Mouse (Mus musculus): ENCODE results near the gene Tmem177. TPM values are rescaled to one million over a fixed set of nuclear protein-coding genes. Genes with fewer than 3 reads are reported as not detected.

Tmem177 gene
- polyA plus RNA-seq, 1 experiment from 2014 or later = 8.3 TPM

DNA sequence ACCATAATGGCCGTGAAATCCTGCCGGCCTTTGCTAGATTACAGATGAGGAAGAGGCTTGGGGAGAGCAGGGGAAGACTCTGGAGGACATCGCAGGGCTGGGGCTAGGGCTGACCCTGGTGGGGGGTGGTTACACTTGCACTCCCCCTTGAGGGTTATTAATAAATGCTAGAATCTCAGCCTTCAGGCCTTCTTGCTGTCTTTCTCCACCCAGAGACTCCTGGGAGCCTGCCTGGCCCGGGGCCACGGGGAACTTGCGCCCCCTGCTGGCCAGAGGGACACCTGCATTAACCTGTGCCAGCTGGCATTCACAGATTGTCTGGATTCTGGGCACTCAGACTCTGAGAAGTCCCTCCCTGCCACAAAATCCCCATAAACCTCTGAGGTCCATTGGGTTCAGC, 18.1 kb downstream of the Tmem177 start:
- H3K27me3 ChIP-seq (replicated peaks; ENCODE audit: control insufficient read depth, insufficient read depth, low read length) = no peaks in the 10 kb centered on the region
- no peak overlapping the region for H3K27ac ChIP-seq (ENCODE audit: low read depth)
- H3K4me2 ChIP-seq (ENCODE audit: low read length) = no peak overlapping the region
- no peaks in the 10 kb centered on the region for H3K36me3 ChIP-seq (ENCODE audit: control insufficient read depth, insufficient read depth, low read length)
- WGBS = 36% methylated on average over 6 of the region's 6 CpGs
- H3K9me3 ChIP-seq (ENCODE audit: control insufficient read depth, low read length) = no peaks in the 10 kb centered on the region
- ATAC-seq (replicated peaks; ENCODE audit: low FRiP score, low TSS enrichment, low read depth) (no peak), DNase-seq (ENCODE audit: low spot score) (peak; percentile 83)
- H3K4me3 ChIP-seq (ENCODE audit: low read depth, low read length) = no peak overlapping the region
- H3K4me1 ChIP-seq (replicated peaks; ENCODE audit: control insufficient read depth, insufficient read depth, low read length) = no peaks in the 10 kb centered on the region
- no peak overlapping the region for H3K9ac ChIP-seq (ENCODE audit: low read length)

DNA sequence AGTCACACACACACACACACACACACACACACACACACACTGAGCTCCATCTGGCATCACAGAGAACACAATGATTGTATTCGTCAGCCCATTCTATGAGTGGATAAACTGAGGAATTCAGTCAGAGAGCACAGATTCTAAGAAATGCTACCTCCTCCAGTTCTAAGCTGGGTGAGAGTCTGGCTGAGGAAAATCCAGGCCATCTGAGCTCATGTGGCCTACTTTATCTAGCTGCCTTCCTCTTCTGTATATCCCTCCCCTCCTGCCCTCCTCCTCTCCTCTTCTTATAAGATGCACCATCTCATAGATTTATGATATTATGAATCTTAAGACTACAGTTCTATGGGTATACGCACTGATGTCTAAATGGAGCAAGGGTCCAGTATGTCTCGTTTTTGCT, 19.4 kb downstream of the Tmem177 start:
- Histone ChIP-seq H3K36me3 (ENCODE audit: control insufficient read depth, insufficient read depth, low read length) (no peaks in the 10 kb centered on the region), H3K27ac (ENCODE audit: low read depth) (no peak overlapping the region), H3K4me2 (ENCODE audit: low read length) (no peak overlapping the region), H3K9me3 (ENCODE audit: control insufficient read depth, low read length) (no peaks in the 10 kb centered on the region), H3K9ac (ENCODE audit: low read length) (no peak overlapping the region), H3K27me3 (replicated peaks; ENCODE audit: control insufficient read depth, insufficient read depth, low read length) (no peaks in the 10 kb centered on the region), H3K4me3 (ENCODE audit: low read depth, low read length) (no peak overlapping the region), H3K4me1 (replicated peaks; ENCODE audit: control insufficient read depth, insufficient read depth, low read length) (no peaks in the 10 kb centered on the region)
- 83% methylated on average over 3 of the region's 3 CpGs for WGBS
- DNase-seq (ENCODE audit: low spot score) (no peak), ATAC-seq (replicated peaks; ENCODE audit: low FRiP score, low TSS enrichment, low read depth) (no peak)

DNA sequence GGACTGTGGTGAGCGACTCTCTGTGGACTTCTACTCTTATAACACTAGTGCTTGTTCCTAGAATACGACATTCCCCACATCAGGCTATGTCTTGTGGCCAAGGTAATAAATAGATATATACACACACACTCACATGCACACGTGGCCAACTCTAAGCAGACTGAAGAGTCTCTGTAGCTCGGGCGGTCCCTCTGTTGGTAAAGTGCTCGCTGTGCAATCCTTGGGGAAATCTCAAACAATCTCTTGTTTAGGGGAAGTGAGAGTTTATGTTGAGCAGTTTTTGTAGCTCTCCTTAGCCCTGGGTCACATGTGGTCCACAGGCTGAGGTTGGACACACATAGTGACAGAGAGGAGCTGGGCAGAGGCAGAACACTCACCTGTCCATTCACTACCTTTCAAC, 20.1 kb downstream of the Tmem177 start:
- no peak overlapping the region for H3K4me3 ChIP-seq (ENCODE audit: low read depth, low read length)
- no peak for ATAC-seq (replicated peaks; ENCODE audit: low FRiP score, low TSS enrichment, low read depth)
- H3K36me3 ChIP-seq (ENCODE audit: control insufficient read depth, insufficient read depth, low read length) = no peaks in the 10 kb centered on the region
- no peak overlapping the region for H3K4me2 ChIP-seq (ENCODE audit: low read length)
- H3K4me1 ChIP-seq (replicated peaks; ENCODE audit: control insufficient read depth, insufficient read depth, low read length) = no peaks in the 10 kb centered on the region
- WGBS = 55% methylated on average over 6 of the region's 6 CpGs
- H3K9me3 ChIP-seq (ENCODE audit: control insufficient read depth, low read length) = no peaks in the 10 kb centered on the region
- no peaks in the 10 kb centered on the region for H3K27me3 ChIP-seq (replicated peaks; ENCODE audit: control insufficient read depth, insufficient read depth, low read length)
- no peak overlapping the region for H3K9ac ChIP-seq (ENCODE audit: low read length)
- no peak overlapping the region for H3K27ac ChIP-seq (ENCODE audit: low read depth)
- DNase-seq (ENCODE audit: low spot score) = no peak

DNA sequence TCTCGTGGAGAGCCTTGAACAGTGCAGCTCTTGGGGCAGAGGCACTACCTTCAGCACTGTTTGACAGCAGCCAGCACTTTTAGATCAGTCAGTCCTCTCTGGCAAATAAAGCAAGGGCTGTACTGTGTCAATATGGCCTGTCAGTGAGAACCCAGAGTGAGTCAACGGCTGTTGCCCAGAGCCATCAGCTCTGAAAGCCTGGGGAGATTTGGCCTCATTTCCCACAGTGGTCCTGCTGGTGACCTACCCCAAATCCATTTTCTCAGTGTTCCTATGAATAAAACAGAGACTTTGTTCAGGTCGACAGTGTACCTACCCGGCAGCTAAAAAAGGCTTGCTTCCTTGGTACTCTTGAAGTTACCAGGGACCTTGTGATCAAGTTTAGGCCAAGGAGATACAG, 21.1 kb downstream of the Tmem177 start:
- ATAC-seq (replicated peaks; ENCODE audit: low FRiP score, low TSS enrichment, low read depth) = no peak
- Histone ChIP-seq H3K36me3 (ENCODE audit: control insufficient read depth, insufficient read depth, low read length) (no peaks in the 10 kb centered on the region), H3K4me2 (ENCODE audit: low read length) (no peak overlapping the region), H3K27ac (ENCODE audit: low read depth) (no peak overlapping the region), H3K4me3 (ENCODE audit: low read depth, low read length) (no peak overlapping the region), H3K4me1 (replicated peaks; ENCODE audit: control insufficient read depth, insufficient read depth, low read length) (no peaks in the 10 kb centered on the region), H3K9ac (ENCODE audit: low read length) (no peak overlapping the region), H3K27me3 (replicated peaks; ENCODE audit: control insufficient read depth, insufficient read depth, low read length) (no peaks in the 10 kb centered on the region), H3K9me3 (ENCODE audit: control insufficient read depth, low read length) (no peaks in the 10 kb centered on the region)
- no peak for DNase-seq (ENCODE audit: low spot score)
- 57% methylated on average over 4 of the region's 4 CpGs for WGBS

DNA sequence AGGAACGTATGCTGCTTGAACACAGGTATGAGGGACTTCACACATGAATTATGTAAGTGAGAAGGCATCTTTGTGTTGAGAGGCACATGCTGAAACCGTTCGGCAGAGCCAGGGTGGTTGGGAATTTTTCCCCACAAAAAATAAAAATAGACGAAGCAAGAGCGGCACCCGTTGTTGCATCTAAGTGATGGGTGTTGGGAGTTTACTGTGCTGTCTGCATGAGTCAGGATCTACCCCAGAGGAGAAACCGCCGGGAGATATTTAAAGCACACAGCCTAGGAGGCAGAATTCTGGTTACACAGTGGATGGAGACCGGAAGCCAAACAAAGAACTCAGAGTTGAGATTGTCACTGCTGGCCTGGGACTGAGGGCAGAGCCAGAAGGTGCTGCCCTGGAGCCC, 21.9 kb downstream of the Tmem177 start:
- 87% methylated on average over 9 of the region's 9 CpGs for WGBS

DNA sequence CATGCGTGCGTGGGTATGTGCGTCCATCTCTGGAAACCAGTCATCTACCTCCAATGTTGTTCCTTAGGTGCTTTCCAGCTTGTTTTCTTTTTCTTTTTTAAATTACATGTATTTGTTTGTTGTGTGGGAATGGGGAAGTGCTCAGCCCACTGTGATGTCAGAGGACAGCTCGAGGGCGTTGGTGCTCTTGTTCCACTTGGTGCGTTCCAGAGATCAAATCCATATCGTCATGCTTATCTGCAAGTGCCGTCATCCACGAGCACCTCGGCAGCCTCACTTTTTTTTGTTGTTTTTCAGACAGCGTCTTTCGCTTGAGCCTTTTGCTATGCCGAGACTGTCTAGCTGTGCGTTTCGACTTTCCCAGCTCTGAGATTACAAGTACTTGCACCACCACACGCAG, 23.7 kb downstream of the Tmem177 start:
- DNase-seq (ENCODE audit: low spot score) = no peak
- WGBS = 85% methylated on average over 16 of the region's 16 CpGs
- no peak for ATAC-seq (replicated peaks; ENCODE audit: low FRiP score, low TSS enrichment, low read depth)

More for the DNA sequence above, 21.9 kb downstream of the Tmem177 start:
- no peak for ATAC-seq (replicated peaks; ENCODE audit: low FRiP score, low TSS enrichment, low read depth)
- Histone ChIP-seq H3K4me1 (replicated peaks; ENCODE audit: control insufficient read depth, insufficient read depth, low read length) (no peaks in the 10 kb centered on the region), H3K4me2 (ENCODE audit: low read length) (no peak overlapping the region), H3K36me3 (ENCODE audit: control insufficient read depth, insufficient read depth, low read length) (no peaks in the 10 kb centered on the region), H3K9me3 (ENCODE audit: control insufficient read depth, low read length) (no peaks in the 10 kb centered on the region), H3K27ac (ENCODE audit: low read depth) (no peak overlapping the region), H3K9ac (ENCODE audit: low read length) (no peak overlapping the region), H3K27me3 (replicated peaks; ENCODE audit: control insufficient read depth, insufficient read depth, low read length) (no peaks in the 10 kb centered on the region), H3K4me3 (ENCODE audit: low read depth, low read length) (no peak overlapping the region)
- DNase-seq (ENCODE audit: low spot score) = no peak

DNA sequence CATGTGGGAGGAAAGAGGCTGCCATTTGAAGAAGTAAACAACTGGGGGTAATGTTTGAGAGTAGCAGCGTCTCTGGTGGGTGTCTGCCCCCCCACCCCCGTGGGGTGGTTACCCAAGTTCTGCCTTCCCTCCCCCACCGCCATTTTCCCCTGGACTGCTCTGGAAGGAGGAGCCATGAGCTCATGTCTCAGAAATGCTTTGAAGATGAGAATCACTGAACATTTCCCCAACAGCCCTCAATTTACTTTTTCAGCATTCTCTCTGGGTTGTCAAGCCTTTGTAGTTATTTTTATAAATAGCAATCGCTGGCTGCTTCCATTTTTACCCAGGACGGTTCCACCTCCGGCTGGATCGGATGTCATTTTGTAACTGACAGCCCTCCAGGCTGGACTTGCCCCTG, 26.7 kb downstream of the Tmem177 start:
- no peaks in the 10 kb centered on the region for H3K36me3 ChIP-seq (ENCODE audit: control insufficient read depth, insufficient read depth, low read length)
- DNase-seq (ENCODE audit: low spot score) = no peak

More for the DNA sequence above, 23.7 kb downstream of the Tmem177 start:
- Histone ChIP-seq H3K36me3 (ENCODE audit: control insufficient read depth, insufficient read depth, low read length) (no peaks in the 10 kb centered on the region), H3K27ac (ENCODE audit: low read depth) (no peak overlapping the region), H3K4me1 (replicated peaks; ENCODE audit: control insufficient read depth, insufficient read depth, low read length) (no peaks in the 10 kb centered on the region), H3K9ac (ENCODE audit: low read length) (no peak overlapping the region), H3K9me3 (ENCODE audit: control insufficient read depth, low read length) (no peaks in the 10 kb centered on the region), H3K4me3 (ENCODE audit: low read depth, low read length) (no peak overlapping the region), H3K27me3 (replicated peaks; ENCODE audit: control insufficient read depth, insufficient read depth, low read length) (no peaks in the 10 kb centered on the region), H3K4me2 (ENCODE audit: low read length) (no peak overlapping the region)

DNA sequence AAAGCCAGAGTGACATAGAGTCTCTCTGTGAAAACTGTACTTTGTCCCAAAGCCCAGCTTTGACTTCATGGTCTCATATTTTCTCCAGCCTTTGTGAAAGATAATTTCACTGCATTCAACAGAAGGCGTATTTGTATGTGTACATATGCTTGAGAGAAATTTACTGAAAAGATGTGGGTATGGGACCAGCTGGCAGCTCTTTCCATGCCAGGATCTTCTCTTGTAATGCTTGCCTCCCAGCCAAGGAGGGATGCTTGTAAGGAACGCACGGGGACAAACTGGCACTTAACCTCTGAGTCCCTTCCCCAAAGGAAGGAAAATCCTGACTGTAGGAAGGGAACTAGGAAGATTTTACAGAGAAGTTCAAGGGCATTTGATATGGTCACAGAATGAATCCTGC, 28.7 kb downstream of the Tmem177 start:
- Histone ChIP-seq H3K9me3 (ENCODE audit: control insufficient read depth, low read length) (no peaks in the 10 kb centered on the region), H3K4me3 (ENCODE audit: low read depth, low read length) (no peak overlapping the region), H3K27ac (ENCODE audit: low read depth) (no peak overlapping the region), H3K4me2 (ENCODE audit: low read length) (no peak overlapping the region), H3K27me3 (replicated peaks; ENCODE audit: control insufficient read depth, insufficient read depth, low read length) (no peaks in the 10 kb centered on the region), H3K36me3 (ENCODE audit: control insufficient read depth, insufficient read depth, low read length) (no peaks in the 10 kb centered on the region), H3K9ac (ENCODE audit: low read length) (no peak overlapping the region), H3K4me1 (replicated peaks; ENCODE audit: control insufficient read depth, insufficient read depth, low read length) (no peaks in the 10 kb centered on the region)
- DNase-seq (ENCODE audit: low spot score) = no peak
- ATAC-seq (replicated peaks; ENCODE audit: low FRiP score, low TSS enrichment, low read depth) = no peak
- WGBS = 88% methylated on average over 3 of the region's 3 CpGs

More for the DNA sequence above, 26.7 kb downstream of the Tmem177 start:
- no peaks in the 10 kb centered on the region for H3K4me1 ChIP-seq (replicated peaks; ENCODE audit: control insufficient read depth, insufficient read depth, low read length)
- no peak overlapping the region for H3K4me3 ChIP-seq (ENCODE audit: low read depth, low read length)
- no peaks in the 10 kb centered on the region for H3K9me3 ChIP-seq (ENCODE audit: control insufficient read depth, low read length)
- no peak overlapping the region for H3K27ac ChIP-seq (ENCODE audit: low read depth)
- no peak overlapping the region for H3K9ac ChIP-seq (ENCODE audit: low read length)
- 38% methylated on average over 7 of the region's 7 CpGs for WGBS
- H3K27me3 ChIP-seq (replicated peaks; ENCODE audit: control insufficient read depth, insufficient read depth, low read length) = no peaks in the 10 kb centered on the region
- no peak for ATAC-seq (replicated peaks; ENCODE audit: low FRiP score, low TSS enrichment, low read depth)
- H3K4me2 ChIP-seq (ENCODE audit: low read length) = no peak overlapping the region

DNA sequence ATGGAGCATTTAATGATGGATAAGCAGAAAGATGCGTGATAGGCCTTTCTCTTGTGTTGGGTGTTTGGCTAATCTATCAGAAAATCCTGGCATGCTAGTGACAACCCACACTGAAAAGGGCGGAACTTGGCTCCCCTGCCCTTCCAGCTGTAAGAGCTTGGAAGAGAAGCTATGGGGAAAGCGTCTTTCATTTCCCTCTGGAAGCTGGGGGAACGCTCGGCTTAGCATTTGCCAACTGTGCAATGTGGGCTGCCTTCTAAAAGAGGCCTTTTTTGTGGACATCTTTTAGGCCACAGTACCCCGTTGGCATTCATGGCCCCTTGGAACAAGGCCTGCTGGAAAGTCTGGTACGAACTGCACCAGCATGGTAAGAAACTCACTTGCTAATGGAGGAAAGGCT, 34.1 kb downstream of the Tmem177 start:
- DNase-seq (ENCODE audit: low spot score) (no peak), ATAC-seq (replicated peaks; ENCODE audit: low FRiP score, low TSS enrichment, low read depth) (no peak)
- Histone ChIP-seq H3K4me3 (ENCODE audit: low read depth, low read length) (no peak overlapping the region), H3K4me2 (ENCODE audit: low read length) (no peak overlapping the region), H3K9me3 (ENCODE audit: control insufficient read depth, low read length) (no peaks in the 10 kb centered on the region), H3K4me1 (replicated peaks; ENCODE audit: control insufficient read depth, insufficient read depth, low read length) (no peaks in the 10 kb centered on the region), H3K27me3 (replicated peaks; ENCODE audit: control insufficient read depth, insufficient read depth, low read length) (no peaks in the 10 kb centered on the region), H3K9ac (ENCODE audit: low read length) (no peak overlapping the region), H3K36me3 (ENCODE audit: control insufficient read depth, insufficient read depth, low read length) (no peaks in the 10 kb centered on the region), H3K27ac (ENCODE audit: low read depth) (no peak overlapping the region)
- WGBS = 83% methylated on average over 7 of the region's 7 CpGs
